Mouse (Mus musculus) ES-Bruce4 (cell line): ENCODE results near the gene AI413582. TPM values are rescaled to one million over a fixed set of nuclear protein-coding genes. Genes with fewer than 3 reads are reported as not detected.

Experiments
- H3K27ac ChIP-seq: 2 replicates; pipeline ENCODE4 v1.5.1; 2012; ENCODE audit warnings: low read length, inconsistent platforms; ENCODE audit not compliant: insufficient read depth
- H3K27me3 ChIP-seq: 2 replicates; pipeline ENCODE4 v1.6.1; 2012; ENCODE audit warnings: mild to moderate bottlenecking, low read length, inconsistent platforms; ENCODE audit not compliant: control insufficient read depth, poor library complexity, insufficient read depth, severe bottlenecking
- H3K36me3 ChIP-seq: 2 replicates; pipeline ENCODE4 v1.6.1; 2012; ENCODE audit warnings: inconsistent platforms, mild to moderate bottlenecking, low read length, moderate library complexity; ENCODE audit not compliant: control insufficient read depth, poor library complexity, insufficient read depth, severe bottlenecking
- H3K4me1 ChIP-seq: one replicate; pipeline ENCODE4 v1.8.1; 2011; ENCODE audit warnings: low read length; ENCODE audit not compliant: control insufficient read depth, insufficient read depth
- H3K4me3 ChIP-seq: 2 replicates; pipeline ENCODE4 v1.5.1; 2011; ENCODE audit warnings: low read depth, mild to moderate bottlenecking, low read length
- H3K9ac ChIP-seq: 2 replicates; pipeline ENCODE4 v1.6.1; 2012; ENCODE audit warnings: low read depth, mild to moderate bottlenecking, inconsistent platforms; ENCODE audit not compliant: poor library complexity, severe bottlenecking
- H3K9me3 ChIP-seq: replicated peaks from 2 replicates; pipeline ENCODE4 v1.6.1; 2012; ENCODE audit warnings: mild to moderate bottlenecking, low read length, inconsistent platforms; ENCODE audit not compliant: control insufficient read depth, poor library complexity, insufficient read depth, severe bottlenecking
- CTCF ChIP-seq: IDR thresholded peaks from one replicate; pipeline ENCODE4 v1.8.1; 2011; ENCODE audit warnings: low read depth, low read length
- EP300 ChIP-seq: IDR thresholded peaks from 2 replicates; pipeline ENCODE4 v1.6.1; 2011; ENCODE audit warnings: low read depth, low read length; ENCODE audit not compliant: insufficient read depth
- POLR2A ChIP-seq: IDR thresholded peaks from one replicate; pipeline ENCODE4 v1.8.1; 2011; ENCODE audit warnings: low read length; ENCODE audit not compliant: insufficient read depth
- polyA plus RNA-seq: library from polyadenylated mRNA; stranded (reverse); fragments of >200 nt; gene quantifications from 2 replicates; pipeline ENCODE4 v1.2.4, GENCODE M21; 2011; ENCODE audit warnings: low read depth; ENCODE audit not compliant: missing spikeins, insufficient read depth, insufficient read length

The AI413582 gene
- polyA plus RNA-seq, 1 experiment: 14.4 TPM

DNA sequence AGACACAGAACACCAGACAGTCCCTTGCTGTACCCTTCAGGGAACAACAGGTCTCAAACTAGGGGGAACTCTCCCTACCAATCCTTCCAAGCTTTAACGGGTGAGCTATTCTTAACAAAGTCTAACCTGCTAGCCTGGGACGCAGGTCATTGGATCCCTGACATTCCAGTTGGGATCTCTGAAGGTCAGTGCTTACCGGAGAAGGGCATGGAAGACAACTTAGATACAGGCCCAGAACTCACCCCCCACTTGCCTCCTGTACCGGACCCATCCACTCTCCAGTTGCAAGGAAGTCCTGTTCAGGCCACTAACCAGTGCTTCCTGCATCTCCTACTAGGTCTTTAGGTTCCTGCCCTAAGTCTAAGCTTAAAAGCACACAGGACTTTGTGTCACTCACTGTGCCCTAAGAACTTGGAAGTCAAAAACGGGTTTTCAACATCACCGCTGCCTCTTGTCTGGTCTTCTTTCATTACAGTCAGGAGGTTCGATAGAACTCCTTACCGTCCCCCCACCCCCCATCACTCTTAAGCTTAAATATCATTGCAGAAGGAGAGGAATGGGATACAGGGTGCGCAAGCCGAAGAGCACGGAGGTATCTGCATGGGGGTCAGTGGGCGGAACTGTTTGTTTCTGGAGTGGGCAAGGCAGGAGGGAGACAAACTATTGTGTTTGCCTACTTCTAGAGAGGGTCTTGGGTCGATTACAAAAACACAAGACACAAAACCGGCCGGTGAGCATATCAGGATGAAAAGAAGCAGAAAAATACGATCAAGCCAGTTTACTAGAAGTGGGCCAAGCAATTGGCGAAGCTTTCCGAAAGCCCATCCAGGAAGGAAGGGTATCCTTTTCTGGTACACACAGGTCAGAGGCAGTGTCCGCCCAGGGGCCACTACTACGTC is 11.2 kb downstream of the AI413582 start:
- Histone ChIP-seq H3K9me3 (no peaks in the 10 kb centered on the region), H3K4me3 (peak overlapping the region; percentile 96), H3K36me3 (no peaks in the 10 kb centered on the region), H3K9ac (peak overlapping the region; percentile 98), H3K27ac (peak overlapping the region; percentile 89), H3K27me3 (no peaks in the 10 kb centered on the region), H3K4me1 (peaks cover 12% of the 10 kb centered on the region)
- TF ChIP-seq EP300 (0 out of 2 replicates have a peak, but pooled peaks have one; percentile 16), CTCF (no peak), POLR2A (peak; percentile 13)

DNA sequence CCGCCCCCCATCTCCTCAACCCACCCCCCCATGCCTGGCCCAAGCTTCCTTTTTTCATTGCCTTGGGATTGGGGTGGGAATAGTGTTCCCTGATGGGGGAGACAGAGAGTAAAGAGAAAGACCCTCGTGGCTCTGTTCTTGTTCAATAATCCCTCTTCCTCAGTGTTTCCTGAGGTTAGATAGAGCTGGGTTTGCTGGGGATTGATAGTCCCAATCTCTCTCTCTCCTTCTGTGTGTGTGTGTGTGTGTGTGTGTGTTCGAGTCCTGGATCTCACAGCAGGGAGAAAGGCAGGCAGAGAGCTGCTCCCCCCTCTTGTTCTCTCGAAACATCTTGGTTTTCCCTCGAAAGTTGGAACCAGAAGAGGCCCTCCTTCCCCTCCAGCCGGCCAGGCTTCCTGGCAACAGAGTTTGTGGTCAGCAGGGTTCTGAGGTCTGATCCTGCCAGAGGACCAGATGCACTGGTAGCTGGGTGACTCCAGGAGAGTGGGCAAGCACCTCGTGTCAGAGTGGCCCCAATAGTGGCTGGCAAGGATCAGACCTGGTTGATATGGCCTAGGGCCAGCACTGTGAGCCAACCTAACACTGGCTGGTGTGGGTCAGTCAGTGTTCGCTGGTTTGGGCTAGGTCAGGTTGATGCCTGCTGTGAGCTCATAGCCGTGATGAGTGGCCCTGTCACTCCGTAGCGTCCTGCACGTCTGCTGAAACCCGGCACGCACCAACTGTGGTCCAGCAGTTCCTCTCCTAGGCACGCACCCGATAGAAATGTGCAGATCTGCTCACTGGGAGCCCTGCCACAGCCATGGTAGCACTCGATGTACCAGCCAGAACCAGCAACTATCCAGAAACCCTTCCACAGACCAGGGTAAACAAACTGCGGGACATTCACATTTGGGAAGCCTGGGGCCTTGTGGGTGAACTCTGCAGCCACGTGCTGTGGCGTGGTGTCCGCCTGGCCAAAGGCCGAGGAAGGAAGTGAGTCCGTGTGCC is 13.0 kb downstream of the AI413582 start:
- Histone ChIP-seq H3K4me3 (no peak overlapping the region), H3K27ac (no peak overlapping the region), H3K9me3 (no peaks in the 10 kb centered on the region), H3K27me3 (no peaks in the 10 kb centered on the region), H3K4me1 (peaks cover 12% of the 10 kb centered on the region), H3K36me3 (no peaks in the 10 kb centered on the region), H3K9ac (peak overlapping the region; percentile 59)
- TF ChIP-seq CTCF (no peak), EP300 (no peak), POLR2A (no peak)

DNA sequence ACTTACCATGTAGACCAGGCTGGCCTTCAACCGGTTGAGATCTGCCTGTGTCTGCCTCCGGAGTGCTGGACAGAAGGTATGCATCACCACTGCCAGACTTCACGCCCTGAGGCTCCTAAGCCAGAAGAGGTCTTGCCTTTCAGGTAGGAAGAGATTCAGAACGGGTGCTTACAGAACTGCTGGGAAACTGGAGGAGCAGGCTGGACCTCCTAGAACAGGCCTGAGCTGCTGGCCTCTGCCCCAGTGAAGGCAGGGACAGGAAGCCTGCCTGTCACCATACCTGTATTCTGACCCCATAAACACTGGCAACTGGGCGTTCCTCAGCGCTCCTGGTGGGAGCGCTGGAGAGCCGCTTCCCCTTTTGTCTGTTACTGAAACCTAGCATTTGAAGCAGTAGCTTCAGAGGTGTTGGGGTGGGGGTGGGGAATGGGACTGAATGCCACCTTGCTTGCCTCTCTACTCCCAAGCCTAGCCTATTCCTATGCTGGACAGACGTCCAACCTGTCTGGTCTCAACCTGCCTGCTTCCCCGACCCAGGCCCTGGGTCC is 14.1 kb downstream of the AI413582 start:
- no peak overlapping the region; the same call in 1 of the 2 replicates for H3K4me3 ChIP-seq
- H3K27ac ChIP-seq: peak overlapping the region; percentile 29; the same call in 1 of the 2 replicates
- peak overlapping the region; percentile 59 for H3K9ac ChIP-seq
- H3K4me1 ChIP-seq: peaks cover 12% of the 10 kb centered on the region
- no peaks in the 10 kb centered on the region for H3K36me3 ChIP-seq
- no peaks in the 10 kb centered on the region for H3K9me3 ChIP-seq
- TF ChIP-seq CTCF (peak; percentile 28), EP300 (no peak), POLR2A (no peak)
- H3K27me3 ChIP-seq: no peaks in the 10 kb centered on the region

DNA sequence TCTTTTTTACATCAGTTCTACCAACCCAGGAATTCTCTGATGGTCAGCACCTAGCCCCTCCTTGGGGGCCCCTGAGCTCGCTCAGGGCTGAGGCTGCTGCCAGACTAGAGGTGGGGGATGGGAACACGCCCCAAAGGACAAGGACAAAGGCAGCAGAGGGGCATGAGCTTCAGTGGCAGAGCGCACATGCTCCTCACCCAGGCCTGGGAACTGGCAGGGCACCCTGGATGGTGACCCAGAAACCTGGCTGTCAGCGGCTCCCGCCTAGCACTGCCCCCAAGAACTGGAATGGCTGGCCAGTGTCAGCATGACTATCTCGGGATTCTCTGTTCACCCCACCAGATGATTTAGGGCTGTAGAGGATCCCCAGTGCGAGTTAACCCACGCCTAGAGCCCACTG is 16.3 kb downstream of the AI413582 start:
- TF ChIP-seq CTCF (no peak), POLR2A (no peak), EP300 (no peak)
- H3K27me3 ChIP-seq: no peaks in the 10 kb centered on the region
- peaks cover 12% of the 10 kb centered on the region for H3K4me1 ChIP-seq
- H3K36me3 ChIP-seq: no peaks in the 10 kb centered on the region
- no peak overlapping the region for H3K9ac ChIP-seq
- H3K27ac ChIP-seq: no peak overlapping the region
- no peak overlapping the region for H3K4me3 ChIP-seq
- no peaks in the 10 kb centered on the region for H3K9me3 ChIP-seq

DNA sequence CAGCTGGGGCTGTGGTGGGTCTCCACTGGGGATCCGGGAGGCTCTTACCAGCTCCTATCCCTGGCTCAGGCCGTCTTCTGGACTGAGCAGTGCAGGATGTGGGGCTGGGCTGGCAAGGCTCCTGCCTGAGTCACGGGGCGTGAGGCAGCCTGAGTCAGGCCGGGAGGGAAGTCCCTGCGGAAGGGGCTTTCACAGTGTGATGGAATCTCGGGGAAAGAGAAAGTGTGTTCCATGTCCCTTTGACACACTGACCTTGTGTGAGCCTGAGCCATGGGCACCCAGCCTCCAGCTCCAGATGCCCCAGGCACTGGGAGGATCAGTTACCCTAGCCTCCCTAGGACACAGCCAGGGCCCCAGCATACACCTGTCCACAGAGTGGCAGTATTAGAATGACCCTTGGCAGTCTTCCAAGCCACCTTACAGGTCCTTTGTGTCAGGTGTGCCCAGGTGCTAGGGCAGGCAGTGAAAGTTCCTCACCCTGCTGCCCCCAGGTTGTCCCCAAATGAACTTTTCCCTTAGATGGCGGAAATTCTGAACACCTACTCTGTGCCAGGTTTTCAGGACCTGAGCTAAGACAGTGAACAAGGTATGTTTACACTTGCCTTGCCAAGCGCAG is 18.2 kb downstream of the AI413582 start:
- Histone ChIP-seq H3K27me3 (no peaks in the 10 kb centered on the region), H3K9ac (no peak overlapping the region), H3K4me3 (no peak overlapping the region), H3K36me3 (no peaks in the 10 kb centered on the region), H3K27ac (no peak overlapping the region), H3K9me3 (no peaks in the 10 kb centered on the region), H3K4me1 (peaks cover 3% of the 10 kb centered on the region)
- TF ChIP-seq CTCF (no peak), POLR2A (no peak), EP300 (no peak)
